Mouse (Mus musculus): Measurements from ENCODE around the gene Vars2.

GRCm38 (mm10) chr17:35707929-35708328 is 40.5 kb upstream of the Vars2 start:
- TF ChIP-seq CTCF (IDR thresholded peaks at IDR 0.05; ENCODE audit: borderline replicate concordance, control insufficient read depth, extremely low read depth, insufficient read depth, low read length, poor library complexity) (no peak), POLR2A (IDR thresholded peaks at IDR 0.05; ENCODE audit: control insufficient read depth, extremely low read depth, insufficient read depth, low read length, poor library complexity) (no peak)
